Mouse (Mus musculus) testis, postnatal 10 days (tissue): ENCODE data around the gene Fam20a.
"Not testable (repeated sequence)": the region's sequence is repeated elsewhere in the genome, so short reads cannot be mapped to it uniquely, and the experiment has no call there.

Experiments
- DNase-seq: peaks from one replicate; pipeline ENCODE4 v3.0.0; 2021; ENCODE audit warnings: low spot score

The Fam20a gene

GRCm38 (mm10) chr11:109678291-109678690 is 43.8 kb downstream of the Fam20a start:
- DNase-seq, result no peak

- DNase-seq, result no peak
Observed at GRCm38 (mm10) chr11:109676621-109677373, 45.3 kb downstream of the Fam20a start.

- no peak for DNase-seq
Observed at GRCm38 (mm10) chr11:109675771-109676170, 46.3 kb downstream of the Fam20a start.

GRCm38 (mm10) chr11:109675208-109675607 is 46.9 kb downstream of the Fam20a start:
- DNase-seq, result no peak

DNA sequence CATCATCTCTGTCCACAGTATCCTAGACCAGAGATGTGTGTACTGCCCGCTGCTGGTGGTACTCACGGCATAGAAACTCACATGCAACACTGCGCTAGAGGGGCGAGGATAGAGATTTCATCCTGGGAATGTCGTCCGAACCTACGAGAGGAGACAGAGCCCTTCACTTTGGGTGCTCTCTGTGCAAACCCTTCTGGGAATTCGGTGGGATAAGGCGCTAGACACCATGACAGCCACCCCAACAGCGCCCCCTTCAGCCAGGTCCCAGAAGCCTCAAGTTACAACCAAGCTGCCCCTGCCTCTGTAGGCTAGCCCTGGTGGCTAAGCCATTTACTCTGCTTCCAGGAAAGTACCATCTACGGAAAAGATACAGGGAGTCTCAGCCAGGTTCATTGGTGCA is 47.5 kb downstream of the Fam20a start:
- DNase-seq, result no peak

GRCm38 (mm10) chr11:109673741-109674140 is 48.3 kb downstream of the Fam20a start:
- no peak for DNase-seq

DNA sequence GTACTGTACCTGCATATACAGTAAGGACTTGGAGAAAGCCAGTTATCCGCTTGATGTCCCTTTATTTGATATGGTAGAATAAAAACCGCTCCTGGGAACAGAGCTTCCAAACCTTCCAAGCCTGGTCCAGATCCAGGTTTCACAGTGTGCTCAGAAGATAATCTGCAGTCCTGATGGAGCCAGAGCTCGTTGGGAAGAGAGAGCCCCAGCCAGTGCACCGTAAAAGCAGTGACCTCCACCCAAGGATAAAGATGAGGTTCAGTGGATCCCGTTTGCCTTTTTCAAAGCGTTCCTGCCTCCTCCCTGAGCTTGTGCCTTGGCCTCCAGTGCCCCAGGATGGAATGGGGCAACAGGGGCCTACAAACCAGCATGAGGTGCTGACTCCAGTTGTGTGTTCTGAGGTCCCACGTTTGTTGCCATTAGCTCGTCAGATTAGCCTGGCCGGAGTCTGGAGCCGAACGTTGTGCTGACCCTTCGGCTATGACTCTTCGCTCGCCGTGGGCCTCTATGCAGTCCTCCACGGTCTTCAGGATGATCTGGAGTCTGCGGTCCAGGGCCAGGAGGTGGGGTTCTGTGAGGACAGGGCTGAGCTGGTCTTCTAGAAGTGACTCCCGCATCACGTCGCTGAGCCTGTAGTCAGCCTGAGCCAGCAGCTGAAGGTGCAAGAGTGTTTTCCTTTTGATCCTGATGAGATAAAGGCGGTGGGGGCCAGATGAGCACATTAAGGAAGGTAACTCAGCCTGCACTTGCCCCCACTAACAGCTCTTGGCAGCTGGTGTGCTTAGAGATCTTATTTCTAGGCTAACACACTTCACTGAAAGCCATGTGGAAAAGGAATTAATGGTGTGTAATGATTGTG is 49.0 kb downstream of the Fam20a start:
- no peak for DNase-seq

- no peak for DNase-seq
Observed at GRCm38 (mm10) chr11:109672396-109672795, 49.7 kb downstream of the Fam20a start.

DNA sequence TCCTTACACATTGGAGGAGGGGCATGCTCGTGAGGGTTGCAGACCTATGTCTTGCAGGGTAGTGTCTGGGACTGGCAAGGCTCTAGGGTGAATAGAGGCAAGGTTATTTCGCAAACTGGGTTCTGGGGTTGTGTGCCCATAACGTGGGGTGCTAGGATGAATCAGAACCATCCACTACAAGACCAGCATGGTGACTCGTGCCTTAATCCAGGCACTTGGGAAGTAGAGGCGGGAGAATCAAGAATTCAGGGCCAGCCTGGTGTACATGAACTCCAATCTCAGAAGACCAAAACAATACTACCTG is 50.1 kb downstream of the Fam20a start:
- DNase-seq, result no peak

DNA sequence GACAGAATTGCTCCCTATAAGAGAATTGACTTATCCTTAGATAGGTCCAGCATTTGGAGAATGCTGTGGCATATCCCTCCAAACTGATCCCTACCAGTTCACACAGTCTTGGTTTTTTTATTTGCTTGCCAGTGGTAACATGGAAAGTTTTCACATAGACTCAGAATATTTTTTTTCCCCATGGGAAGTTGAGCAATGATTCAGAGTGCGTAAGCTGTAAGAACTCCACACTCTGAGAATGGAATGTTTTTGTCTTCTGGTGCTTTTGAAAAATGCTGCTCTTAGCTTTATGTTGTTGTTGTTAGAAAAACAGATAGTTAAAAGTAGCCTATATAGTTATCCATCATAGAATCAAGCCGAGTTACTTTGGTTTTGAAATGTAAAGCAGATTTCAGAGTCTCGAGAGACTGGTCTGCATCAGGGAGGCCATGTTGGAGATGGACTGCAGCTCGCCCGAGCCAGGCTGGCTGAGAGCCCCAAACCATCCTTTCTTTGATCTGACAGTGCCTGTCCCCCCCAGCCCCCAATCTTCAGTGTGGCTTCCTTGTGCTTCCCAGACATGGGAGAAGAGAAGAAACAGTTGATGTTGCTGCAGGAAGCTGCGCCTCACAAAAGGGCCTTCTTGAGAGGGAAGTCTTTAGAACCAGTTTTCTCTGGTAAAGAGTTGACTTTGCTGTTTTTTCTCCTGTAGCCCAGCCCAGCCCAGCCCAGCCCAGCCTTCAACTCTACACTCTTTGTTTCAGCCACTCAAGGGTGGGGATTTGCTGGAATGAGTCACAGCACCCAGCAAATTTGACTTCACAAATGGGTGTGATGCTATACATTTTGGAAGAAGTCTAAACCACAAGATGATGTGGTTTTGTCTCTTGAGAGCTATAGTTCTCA is 50.7 kb downstream of the Fam20a start:
- no peak for DNase-seq

DNA sequence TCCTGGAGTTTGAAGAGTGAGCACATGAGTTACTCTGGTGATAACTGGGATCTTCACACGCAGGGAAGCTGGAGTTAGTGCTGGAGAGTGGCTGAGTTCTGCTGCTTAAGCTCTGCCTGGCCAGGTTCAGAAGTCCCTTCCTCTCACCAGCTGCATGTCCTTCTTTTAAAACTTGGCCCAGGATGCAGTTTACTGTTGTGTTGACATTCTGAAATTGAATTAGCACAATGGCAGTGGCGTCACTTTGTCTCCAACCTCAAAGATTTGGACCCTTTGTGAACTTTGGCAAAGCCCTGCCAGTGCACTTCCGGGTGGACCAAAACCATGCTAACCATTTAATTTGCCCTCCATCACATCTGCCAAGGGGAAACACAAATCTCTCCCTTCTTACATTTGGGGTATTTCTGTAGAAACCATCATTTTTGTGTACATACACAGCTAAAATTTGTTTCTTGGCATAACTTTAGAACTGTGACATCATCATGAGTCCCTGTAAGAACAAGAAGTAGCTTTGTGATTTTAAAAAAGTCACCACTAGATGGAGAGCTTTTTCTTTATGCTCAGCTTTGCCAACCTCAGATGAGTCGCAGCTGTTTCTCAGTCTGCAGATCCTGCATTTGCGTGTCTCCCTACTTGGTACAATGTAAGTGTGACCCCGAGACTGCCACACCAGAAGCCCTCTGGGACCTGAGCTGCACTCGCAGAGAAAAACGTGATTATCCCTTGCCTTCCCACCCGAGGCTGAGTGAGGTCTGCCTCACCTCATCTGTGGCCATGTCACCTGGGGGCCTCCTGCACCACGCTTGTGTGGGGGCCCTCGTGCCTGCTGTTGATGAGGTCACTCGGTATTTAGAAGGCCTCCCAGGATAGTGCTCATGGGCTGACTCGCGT is 51.8 kb downstream of the Fam20a start:
- no peak for DNase-seq

GRCm38 (mm10) chr11:109669149-109669708 is 52.9 kb downstream of the Fam20a start:
- no peak for DNase-seq

DNA sequence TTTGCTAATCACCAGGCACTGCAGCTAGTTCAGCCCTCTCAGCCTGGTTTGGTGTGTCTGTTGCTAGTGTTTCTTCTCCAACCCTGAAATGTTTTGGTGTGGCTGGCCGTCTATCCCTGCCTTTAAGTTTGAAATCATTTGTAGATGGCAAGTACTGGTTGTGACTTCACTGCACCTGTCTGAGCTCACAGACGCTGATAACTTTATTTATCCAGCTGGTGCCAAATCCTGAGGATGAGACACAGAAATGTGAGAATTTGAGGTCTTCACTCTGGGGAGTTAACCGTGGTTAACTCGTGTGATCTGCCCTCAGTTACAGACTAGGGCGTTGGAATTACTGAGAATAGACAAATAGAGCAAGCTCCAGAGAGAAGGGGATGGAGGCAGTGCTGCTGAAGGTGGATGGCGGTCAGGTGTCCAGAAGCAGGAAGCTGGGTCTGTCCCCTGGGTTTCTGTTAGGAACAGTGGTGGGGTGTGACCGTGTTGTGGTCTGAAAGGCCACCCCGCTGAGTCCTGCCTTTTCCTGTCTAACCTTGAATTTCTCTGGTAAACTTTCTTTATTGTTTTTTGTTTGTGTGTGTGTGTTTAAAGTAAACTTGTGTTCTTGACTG is 53.9 kb downstream of the Fam20a start:
- DNase-seq, result no peak

GRCm38 (mm10) chr11:109667371-109667770 is 54.7 kb downstream of the Fam20a start:
- no peak for DNase-seq

- DNase-seq, result no peak
Observed at GRCm38 (mm10) chr11:109666411-109666810, 55.7 kb downstream of the Fam20a start.

- DNase-seq, result no peak
Observed at GRCm38 (mm10) chr11:109665424-109665823, 56.7 kb downstream of the Fam20a start.

GRCm38 (mm10) chr11:109664293-109664692 is 57.8 kb downstream of the Fam20a start:
- no peak for DNase-seq

DNA sequence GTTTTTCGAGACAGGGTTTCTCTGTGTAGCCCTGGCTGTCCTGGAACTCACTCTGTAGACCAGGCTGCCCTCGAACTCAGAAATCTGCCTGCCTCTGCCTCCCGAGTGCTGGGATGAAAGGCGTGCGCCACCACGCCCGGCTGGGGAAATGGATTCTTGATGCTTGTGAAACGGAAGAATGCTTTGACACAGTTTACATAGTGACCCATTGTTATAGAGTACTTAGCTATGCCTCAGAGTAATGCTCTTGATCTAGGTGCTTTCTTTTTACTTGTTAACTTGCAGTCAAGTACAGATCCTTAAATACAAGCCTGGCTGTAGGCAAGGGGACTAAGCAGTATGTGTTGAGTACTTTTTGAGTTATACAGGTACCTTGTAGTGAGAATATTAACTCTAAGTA is 61.6 kb downstream of the Fam20a start:
- DNase-seq, result not testable (repeated sequence)

- no peak for DNase-seq
Observed at GRCm38 (mm10) chr11:109656232-109656631, 65.8 kb downstream of the Fam20a start.

DNA sequence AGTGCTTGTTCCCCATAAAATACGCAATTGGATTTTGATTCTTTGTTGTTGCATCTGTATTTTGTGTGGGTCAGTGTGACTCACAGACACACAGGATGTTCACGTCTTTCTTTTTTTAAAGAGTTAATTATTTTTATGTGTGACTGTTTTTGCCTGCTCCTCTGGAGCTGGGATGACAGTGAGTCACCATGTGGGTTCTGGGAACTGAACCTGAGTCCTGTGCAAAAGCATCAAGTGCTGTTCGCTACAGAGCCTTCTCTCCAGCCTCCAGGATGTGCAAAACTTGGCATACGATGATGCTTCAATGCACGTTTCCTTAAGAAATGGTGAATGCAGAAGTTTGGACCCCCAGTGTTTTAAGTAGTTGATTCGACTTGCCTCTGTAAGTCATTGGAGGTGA is 67.5 kb downstream of the Fam20a start:
- no peak for DNase-seq

- no peak for DNase-seq
Observed at GRCm38 (mm10) chr11:109653201-109653600, 68.9 kb downstream of the Fam20a start.
